Mouse (Mus musculus) stomach, embryonic 14.5 days (tissue): ENCODE results near the gene Hydin. TPM values are rescaled to one million over a fixed set of nuclear protein-coding genes. Genes with fewer than 3 reads are reported as not detected.
A peak's percentile ranks its signal among the peaks of the same experiment; 100 is the strongest.

ENCODE experiments used
- ATAC-seq: fragments of 200-750 bp; cut with Nextera tagmentation; 2 replicates; pipeline ENCODE4 v1.8.0; 2017; ENCODE audit warnings: low read depth, moderate TSS enrichment; ENCODE audit not compliant: insufficient number of reproducible peaks, insufficient read depth, low FRiP score
- H3K27ac ChIP-seq: fragments of 300-500 bp; sonication (generic); 2 replicates; pipeline ENCODE4 v1.5.1; 2014; ENCODE audit warnings: mild to moderate bottlenecking, low read length, moderate library complexity, mixed read lengths
- H3K27me3 ChIP-seq: fragments of 300-500 bp; sonication (generic); 2 replicates; pipeline ENCODE4 v1.6.1; 2014; ENCODE audit warnings: low read length, control low read depth, mixed read lengths; ENCODE audit not compliant: control insufficient read depth, insufficient read depth
- H3K36me3 ChIP-seq: fragments of 300-500 bp; sonication (generic); 2 replicates; pipeline ENCODE4 v1.6.1; 2014; ENCODE audit warnings: mild to moderate bottlenecking, control low read depth, low read length, moderate library complexity, mixed read lengths; ENCODE audit not compliant: control insufficient read depth, insufficient read depth
- H3K4me1 ChIP-seq: fragments of 300-500 bp; sonication (generic); 2 replicates; pipeline ENCODE4 v1.6.1; 2014; ENCODE audit warnings: low read length, control low read depth, mixed read lengths; ENCODE audit not compliant: control insufficient read depth, insufficient read depth
- H3K4me2 ChIP-seq: fragments of 300-500 bp; sonication (generic); replicated peaks from 2 replicates; pipeline ENCODE4 v1.6.1; 2014; ENCODE audit warnings: low read depth, low read length, control low read depth
- H3K4me3 ChIP-seq: fragments of 300-500 bp; sonication (generic); 2 replicates; pipeline ENCODE4 v1.5.1; 2014; ENCODE audit warnings: low read depth, low read length, control low read depth
- H3K9ac ChIP-seq: fragments of 300-500 bp; sonication (generic); replicated peaks from 2 replicates; pipeline ENCODE4 v1.6.1; 2014; ENCODE audit warnings: low read depth, mild to moderate bottlenecking, control low read depth, low read length, moderate library complexity, mixed read lengths
- H3K9me3 ChIP-seq: fragments of 300-500 bp; sonication (generic); 2 replicates; pipeline ENCODE4 v1.6.1; 2016; ENCODE audit warnings: low read depth, low read length, control low read depth; ENCODE audit not compliant: control insufficient read depth
- WGBS: fragments of 180-500 bp; shearing (Covaris S2); extraction: QIAGEN DNeasy Blood & Tissue Kit; methylation state at CpG from one replicate; pipeline ENCODE4 v1.1.7; 2014; 5-methylcytosine and 5-hydroxymethylcytosine counted together
- polyA plus RNA-seq: library from polyadenylated mRNA; unstranded; fragments of >200 nt; fragmentation: Nextera tagmentation; extraction: Ambion mirVana; gene quantifications from 2 replicates; pipeline ENCODE4 v1.2.1, GENCODE M21; 2014

Hydin gene
- polyA plus RNA-seq, 1 experiment from 2014 or later, result 0.51 TPM

DNA sequence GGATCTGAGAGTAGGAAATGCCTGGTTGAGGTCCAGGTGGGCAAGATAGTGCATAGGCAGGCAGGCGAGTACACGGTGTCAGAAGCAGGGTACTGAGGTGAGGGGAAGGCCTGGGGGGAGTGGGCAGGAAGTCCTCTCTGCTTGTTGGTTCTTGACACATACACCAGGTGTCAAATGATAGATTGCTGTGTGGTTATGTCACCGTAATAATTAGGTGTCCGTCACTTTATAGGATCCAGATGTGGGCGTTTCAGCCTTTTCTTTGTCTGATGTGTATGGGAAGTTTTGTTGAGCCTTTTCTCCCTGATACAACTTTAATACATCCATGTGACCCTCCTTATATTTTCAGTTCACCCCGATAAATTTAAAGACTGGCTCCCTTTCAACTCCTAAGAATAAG, 19.5 kb upstream of the Hydin start:
- no peaks in the 10 kb centered on the region for H3K9me3 ChIP-seq
- no peak overlapping the region for H3K4me3 ChIP-seq
- H3K9ac ChIP-seq, result no peak overlapping the region
- no peaks in the 10 kb centered on the region for H3K27me3 ChIP-seq
- H3K4me2 ChIP-seq, result no peak overlapping the region
- H3K36me3 ChIP-seq, result no peaks in the 10 kb centered on the region
- no peak for ATAC-seq
- WGBS, result 75% methylated on average over 6 of the region's 6 CpGs
- H3K4me1 ChIP-seq, result no peaks in the 10 kb centered on the region
- H3K27ac ChIP-seq, result no peak overlapping the region

DNA sequence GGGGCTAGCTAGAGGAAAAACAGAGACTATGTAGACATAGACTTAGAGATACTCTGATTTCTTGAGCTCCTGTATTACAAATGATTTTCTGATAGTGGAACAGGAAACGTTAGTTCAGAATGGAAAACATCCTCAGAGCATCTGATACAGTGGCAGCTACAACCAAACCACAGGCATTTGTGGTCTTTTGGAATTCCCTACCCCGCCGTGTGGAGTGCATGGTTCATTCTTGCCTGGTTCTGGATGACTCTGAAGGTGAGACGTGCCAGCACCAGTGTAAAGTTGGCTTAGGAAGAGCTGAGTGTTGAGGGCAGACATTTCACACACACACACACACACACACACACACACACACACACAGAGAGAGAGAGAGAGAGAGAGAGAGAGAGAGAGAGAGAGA, 12.8 kb upstream of the Hydin start:
- H3K4me3 ChIP-seq, result no peak overlapping the region
- H3K27ac ChIP-seq, result no peak overlapping the region
- ATAC-seq, result no peak
- H3K4me2 ChIP-seq, result no peak overlapping the region
- WGBS, result 75% methylated on average over 4 of the region's 4 CpGs
- no peaks in the 10 kb centered on the region for H3K36me3 ChIP-seq
- no peak overlapping the region for H3K9ac ChIP-seq
- H3K27me3 ChIP-seq, result no peaks in the 10 kb centered on the region
- H3K9me3 ChIP-seq, result no peaks in the 10 kb centered on the region
- H3K4me1 ChIP-seq, result no peaks in the 10 kb centered on the region

DNA sequence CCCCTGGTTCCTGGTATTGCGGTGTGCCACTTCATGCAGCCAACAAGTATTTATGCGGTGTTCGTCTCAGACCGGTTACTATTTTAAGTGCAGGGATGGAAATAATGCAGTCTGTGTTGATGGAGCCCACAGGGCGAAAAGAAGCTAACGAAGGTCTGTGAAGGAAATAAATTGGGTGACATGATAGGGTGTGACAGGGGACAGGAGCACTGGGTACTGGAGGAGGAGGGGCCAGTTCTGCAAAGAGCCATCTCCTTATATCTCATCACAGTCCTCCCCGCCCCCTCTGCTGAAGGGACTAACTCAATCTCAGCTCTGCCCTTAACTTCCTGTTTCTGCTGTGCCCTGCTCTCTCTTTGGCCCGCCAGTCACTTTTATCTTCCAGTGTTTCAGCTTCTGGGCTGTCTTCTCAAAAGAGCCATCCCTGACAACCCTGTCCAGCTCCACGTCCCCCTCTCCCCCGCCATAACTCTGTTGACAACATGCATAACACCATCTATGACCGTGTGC, 926 bp upstream of the Hydin start:
- H3K4me1 ChIP-seq, result no peaks in the 10 kb centered on the region
- no peaks in the 10 kb centered on the region for H3K9me3 ChIP-seq
- H3K4me3 ChIP-seq, result no peak overlapping the region
- H3K9ac ChIP-seq, result no peak overlapping the region
- no peak overlapping the region for H3K4me2 ChIP-seq
- ATAC-seq, result no peak
- no peak overlapping the region for H3K27ac ChIP-seq
- 67% methylated on average over 11 of the region's 11 CpGs for WGBS
- no peaks in the 10 kb centered on the region for H3K27me3 ChIP-seq
- H3K36me3 ChIP-seq, result no peaks in the 10 kb centered on the region

DNA sequence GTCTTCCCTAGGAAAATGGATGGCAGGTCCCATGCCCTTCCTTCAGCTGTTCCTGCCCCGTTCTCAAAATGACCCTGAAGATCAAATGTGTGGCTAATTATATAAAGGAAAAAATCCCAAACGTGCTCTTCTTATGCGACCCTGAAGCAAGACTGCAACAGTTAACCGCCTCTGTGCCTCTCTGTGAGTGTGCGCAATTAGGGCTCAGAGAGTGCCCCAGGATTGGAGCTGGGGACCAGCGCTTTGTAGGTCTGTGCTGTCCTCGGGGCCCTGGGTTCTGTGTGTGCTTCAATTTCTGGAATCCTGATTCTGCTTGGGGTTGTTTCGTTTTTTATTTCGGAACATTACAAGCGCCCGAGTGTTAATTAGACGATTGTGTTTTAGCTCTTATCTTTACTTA, 491 bp downstream of the Hydin start:
- no peaks in the 10 kb centered on the region for H3K4me1 ChIP-seq
- no peak for ATAC-seq
- no peak overlapping the region for H3K27ac ChIP-seq
- no peak overlapping the region for H3K9ac ChIP-seq
- 12% methylated on average over 12 of the region's 12 CpGs for WGBS
- no peaks in the 10 kb centered on the region for H3K36me3 ChIP-seq
- H3K9me3 ChIP-seq, result no peaks in the 10 kb centered on the region
- peak overlapping the region; percentile 67 for H3K4me2 ChIP-seq
- H3K4me3 ChIP-seq, result peak overlapping the region; percentile 29
- no peaks in the 10 kb centered on the region for H3K27me3 ChIP-seq

DNA sequence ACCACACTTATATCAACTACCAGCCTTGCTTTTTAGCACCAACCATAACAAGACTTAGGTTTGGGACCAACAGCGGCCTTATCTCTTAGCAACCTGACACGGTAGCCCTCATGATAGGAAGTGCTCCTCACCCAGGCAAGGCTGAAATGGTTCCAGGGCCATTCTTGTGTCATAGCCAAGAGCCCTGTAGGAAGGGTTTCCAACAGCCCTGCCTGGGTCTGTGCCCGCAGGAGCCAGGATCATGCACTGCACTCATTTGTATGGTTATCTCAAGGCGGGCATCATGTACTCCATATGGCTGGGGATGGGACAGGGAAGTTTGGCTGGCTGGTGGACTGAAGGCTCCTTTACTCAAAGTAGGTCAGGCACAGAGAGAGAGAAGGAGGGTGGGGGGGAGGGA, 3.9 kb downstream of the Hydin start:
- H3K9ac ChIP-seq, result no peak overlapping the region
- H3K27me3 ChIP-seq, result no peaks in the 10 kb centered on the region
- no peak overlapping the region for H3K27ac ChIP-seq
- WGBS, result 79% methylated on average over 4 of the region's 4 CpGs
- H3K4me2 ChIP-seq, result no peak overlapping the region
- H3K4me3 ChIP-seq, result no peak overlapping the region
- no peak for ATAC-seq
- H3K9me3 ChIP-seq, result no peaks in the 10 kb centered on the region
- H3K4me1 ChIP-seq, result no peaks in the 10 kb centered on the region
- H3K36me3 ChIP-seq, result no peaks in the 10 kb centered on the region

DNA sequence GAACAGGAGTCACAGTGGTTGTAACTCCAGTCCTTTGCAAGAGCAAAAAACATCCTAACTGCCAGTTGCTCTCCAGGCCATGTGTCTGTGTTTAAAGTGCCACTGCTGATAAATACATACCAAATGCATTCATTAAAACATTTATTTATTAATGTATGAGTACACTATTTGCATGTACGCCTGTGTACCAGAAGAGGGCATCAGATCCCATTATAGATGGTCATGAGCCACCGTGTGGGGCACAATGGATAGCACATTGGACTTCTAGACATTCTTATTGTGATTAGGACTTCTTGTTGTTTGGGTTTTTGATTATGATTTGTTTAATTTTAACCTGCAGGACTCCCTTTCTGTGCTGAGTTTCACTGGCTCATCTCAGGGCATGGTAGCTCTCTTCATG, 6.6 kb downstream of the Hydin start:
- Histone ChIP-seq H3K27ac (no peak overlapping the region), H3K9ac (no peak overlapping the region), H3K4me3 (no peak overlapping the region), H3K4me2 (no peak overlapping the region), H3K9me3 (no peaks in the 10 kb centered on the region), H3K36me3 (no peaks in the 10 kb centered on the region), H3K4me1 (no peaks in the 10 kb centered on the region), H3K27me3 (no peaks in the 10 kb centered on the region)
- WGBS, result 62% methylated on average over 2 of the region's 2 CpGs
- no peak for ATAC-seq

DNA sequence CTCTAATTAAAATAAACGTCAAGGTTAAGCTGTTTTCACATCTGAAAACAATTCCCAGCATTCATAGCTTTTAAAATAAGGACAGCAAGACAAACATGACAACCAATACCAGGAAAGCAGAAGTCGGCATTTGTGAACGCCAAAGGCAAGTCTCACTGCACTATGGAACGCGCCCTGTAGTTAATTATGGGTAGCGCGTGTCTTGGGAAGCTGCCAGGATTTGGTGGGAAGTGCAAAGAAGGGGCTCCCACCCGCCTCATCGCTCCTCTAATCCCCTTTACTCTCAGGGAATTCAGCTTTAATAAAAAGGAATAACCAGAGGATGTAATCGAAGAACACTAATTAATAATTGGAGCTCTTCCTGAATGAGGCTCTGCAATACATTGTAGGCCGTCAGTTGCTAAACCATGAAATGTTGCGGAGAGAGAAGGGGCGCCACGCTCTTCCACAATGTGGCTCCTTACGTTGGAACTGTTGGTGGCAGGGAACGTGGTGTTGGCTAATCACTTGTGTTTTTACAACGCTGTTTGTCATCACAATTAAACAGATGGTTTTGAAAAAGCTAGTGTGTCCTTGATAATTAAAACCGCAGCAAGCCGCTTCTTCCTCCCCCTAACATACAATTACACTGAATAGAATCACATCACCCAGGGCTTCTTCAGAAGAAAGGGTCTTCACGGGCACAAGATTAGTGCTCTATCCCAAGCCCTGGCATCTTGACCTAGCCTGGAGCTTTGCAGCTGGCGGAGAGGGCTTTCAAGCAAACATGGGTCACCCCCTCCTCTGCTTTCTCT, 8.9 kb downstream of the Hydin start:
- H3K4me3 ChIP-seq, result no peak overlapping the region
- no peaks in the 10 kb centered on the region for H3K9me3 ChIP-seq
- WGBS, result 82% methylated on average over 21 of the region's 21 CpGs
- H3K36me3 ChIP-seq, result no peaks in the 10 kb centered on the region
- H3K27me3 ChIP-seq, result no peaks in the 10 kb centered on the region
- H3K9ac ChIP-seq, result no peak overlapping the region
- no peak for ATAC-seq
- no peak overlapping the region for H3K27ac ChIP-seq
- H3K4me1 ChIP-seq, result no peaks in the 10 kb centered on the region
- H3K4me2 ChIP-seq, result no peak overlapping the region

DNA sequence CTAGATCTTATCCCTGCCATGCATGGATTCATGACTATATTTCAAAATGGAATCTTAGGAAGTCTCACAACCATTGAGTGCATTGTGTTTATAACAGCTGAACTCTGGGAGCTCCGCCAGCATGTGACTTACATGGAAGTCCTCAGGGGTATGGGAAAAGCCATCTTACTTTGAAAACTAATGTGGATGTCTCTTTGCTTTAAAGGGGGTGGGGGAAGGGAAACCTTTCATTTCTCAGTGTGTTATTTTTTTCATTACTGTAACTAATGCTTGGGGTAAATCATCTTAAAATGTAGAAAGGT, 9.4 kb downstream of the Hydin start:
- 85% methylated on average over 1 of the region's 1 CpGs for WGBS

DNA sequence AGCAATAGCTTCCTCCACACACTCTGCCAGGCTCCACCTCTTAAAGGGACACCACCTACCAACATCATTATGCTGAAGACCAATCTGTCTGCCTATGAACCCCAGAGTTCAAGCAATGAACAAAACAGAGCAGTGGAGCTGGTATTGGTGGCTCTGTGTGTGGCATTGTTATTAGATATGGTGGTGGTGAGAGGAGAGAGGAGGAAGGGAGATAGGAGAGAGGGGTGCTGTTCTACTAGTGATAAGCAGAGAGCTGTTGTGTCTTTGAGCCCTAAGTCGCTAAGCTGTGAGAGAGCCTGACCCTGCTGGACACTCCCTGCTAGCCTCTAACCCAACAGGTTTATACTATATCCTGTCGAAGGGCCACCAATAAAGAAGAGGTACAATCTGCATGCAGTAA, 45.9 kb downstream of the Hydin start:
- H3K9ac ChIP-seq, result no peak overlapping the region
- H3K27me3 ChIP-seq, result no peaks in the 10 kb centered on the region
- H3K4me2 ChIP-seq, result no peak overlapping the region
- H3K27ac ChIP-seq, result no peak overlapping the region
- H3K4me3 ChIP-seq, result no peak overlapping the region
- no peaks in the 10 kb centered on the region for H3K4me1 ChIP-seq
- 63% methylated on average over 2 of the region's 2 CpGs for WGBS
- no peaks in the 10 kb centered on the region for H3K9me3 ChIP-seq
- ATAC-seq, result no peak
- H3K36me3 ChIP-seq, result no peaks in the 10 kb centered on the region

More for the DNA sequence above, 9.4 kb downstream of the Hydin start:
- Histone ChIP-seq H3K36me3 (no peaks in the 10 kb centered on the region), H3K4me3 (no peak overlapping the region), H3K9me3 (no peaks in the 10 kb centered on the region), H3K9ac (no peak overlapping the region), H3K4me1 (no peaks in the 10 kb centered on the region), H3K4me2 (no peak overlapping the region), H3K27ac (no peak overlapping the region), H3K27me3 (no peaks in the 10 kb centered on the region)
- ATAC-seq, result no peak
